Mouse (Mus musculus): ENCODE data around the gene Trim26. TPM values are rescaled to one million over a fixed set of nuclear protein-coding genes. Genes with fewer than 3 reads are reported as not detected.

Trim26 gene
- polyA plus RNA-seq, 1 experiment from 2014 or later, result 45.6 TPM

Other genes starting within 250 kb of the Trim26 start
- not detected in 2 replicates for gene H2-M9, start 194.5 kb upstream of the Trim26 start, polyA plus RNA-seq (2016; fragmentation: Nextera tagmentation; extraction: Ambion mirVana)
- gene H2-M1, start 164.9 kb upstream of the Trim26 start, polyA plus RNA-seq (2016; fragmentation: Nextera tagmentation; extraction: Ambion mirVana), result not detected in 2 replicates
- gene H2-M10.5, start 64.2 kb upstream of the Trim26 start, polyA plus RNA-seq (2016; fragmentation: Nextera tagmentation; extraction: Ambion mirVana), result not detected in 2 replicates
- not detected in 2 replicates for gene H2-M10.6, start 25.0 kb upstream of the Trim26 start, polyA plus RNA-seq (2016; fragmentation: Nextera tagmentation; extraction: Ambion mirVana)
- gene Trim15, start 30.1 kb downstream of the Trim26 start, polyA plus RNA-seq (2016; fragmentation: Nextera tagmentation; extraction: Ambion mirVana), result 0.21 and 0.36 TPM in 2 replicates
- gene Trim10, start 32.4 kb downstream of the Trim26 start, polyA plus RNA-seq (2016; fragmentation: Nextera tagmentation; extraction: Ambion mirVana), result 5.8 and 6.0 TPM in 2 replicates
- gene Trim40, start 53.0 kb downstream of the Trim26 start, polyA plus RNA-seq (2016; fragmentation: Nextera tagmentation; extraction: Ambion mirVana), result not detected in 2 replicates
- not detected in 2 replicates for gene Trim31, start 61.0 kb downstream of the Trim26 start, polyA plus RNA-seq (2016; fragmentation: Nextera tagmentation; extraction: Ambion mirVana)
- gene Rnf39, start 105.8 kb downstream of the Trim26 start, polyA plus RNA-seq (2016; fragmentation: Nextera tagmentation; extraction: Ambion mirVana), result not detected in 2 replicates
- gene Ppp1r11, start 114.6 kb downstream of the Trim26 start, polyA plus RNA-seq (2016; fragmentation: Nextera tagmentation; extraction: Ambion mirVana), result 151 and 153 TPM in 2 replicates
- 95.1 and 100 TPM in 2 replicates for gene Znrd1, start 121.4 kb downstream of the Trim26 start, polyA plus RNA-seq (2016; fragmentation: Nextera tagmentation; extraction: Ambion mirVana)
- 7.2 and 9.7 TPM in 2 replicates for gene Znrd1as, start 121.5 kb downstream of the Trim26 start, polyA plus RNA-seq (2016; fragmentation: Nextera tagmentation; extraction: Ambion mirVana)
- not detected in 2 replicates for gene 2410137M14Rik, start 144.1 kb downstream of the Trim26 start, polyA plus RNA-seq (2016; fragmentation: Nextera tagmentation; extraction: Ambion mirVana)
- 0.52 and 0.87 TPM in 2 replicates for gene H2-M5, start 152.4 kb downstream of the Trim26 start, polyA plus RNA-seq (2016; fragmentation: Nextera tagmentation; extraction: Ambion mirVana)
- 97.0 and 106 TPM in 2 replicates for gene Zfp57, start 164.0 kb downstream of the Trim26 start, polyA plus RNA-seq (2016; fragmentation: Nextera tagmentation; extraction: Ambion mirVana)
- 0.18 and 0.31 TPM in 2 replicates for gene Mog, start 186.3 kb downstream of the Trim26 start, polyA plus RNA-seq (2016; fragmentation: Nextera tagmentation; extraction: Ambion mirVana)
- 7.0 and 9.4 TPM in 2 replicates for gene Gabbr1, start 208.8 kb downstream of the Trim26 start, polyA plus RNA-seq (2016; fragmentation: Nextera tagmentation; extraction: Ambion mirVana)

Measured in embryonic facial prominence, embryonic 10.5 days (tissue).